Mouse (Mus musculus) heart, embryonic 16.5 days (tissue): ENCODE measurements at regions not wholly inside any gene's neighbourhood (a gene's known extent, or its start where the extent isn't known, plus 50 kb on each side); places are given as distances from the start of the nearest gene placed in this dataset.

Source experiments
- ATAC-seq: fragments of 200-750 bp; cut with Nextera tagmentation; replicated peaks from 2 replicates; pipeline ENCODE4 v1.8.0; 2017; ENCODE audit warnings: moderate number of reproducible peaks; ENCODE audit not compliant: insufficient read depth, low FRiP score; ENCODE audit errors: extremely low read depth
- H3K27ac ChIP-seq: fragments of 300-500 bp; sonication (generic); 2 replicates; pipeline ENCODE4 v1.5.1; 2014; ENCODE audit warnings: mild to moderate bottlenecking, low read length, control low read depth, moderate library complexity
- H3K27me3 ChIP-seq: fragments of 300-500 bp; sonication (generic); 2 replicates; pipeline ENCODE4 v1.6.1; 2014; ENCODE audit warnings: low read length, mixed read lengths; ENCODE audit not compliant: control insufficient read depth, insufficient read depth
- H3K36me3 ChIP-seq: fragments of 300-500 bp; sonication (generic); 2 replicates; pipeline ENCODE4 v1.6.1; 2014; ENCODE audit not compliant: control insufficient read depth, insufficient read depth
- H3K4me1 ChIP-seq: fragments of 300-500 bp; sonication (generic); 2 replicates; pipeline ENCODE4 v1.6.1; 2014; ENCODE audit warnings: low read length, mixed read lengths; ENCODE audit not compliant: control insufficient read depth, insufficient read depth
- H3K4me2 ChIP-seq: fragments of 300-500 bp; sonication (generic); 2 replicates; pipeline ENCODE4 v1.6.1; 2014; ENCODE audit warnings: low read depth, mild to moderate bottlenecking, control low read depth, low read length
- H3K4me3 ChIP-seq: fragments of 300-500 bp; sonication (generic); 2 replicates; pipeline ENCODE4 v1.5.1; 2014; ENCODE audit warnings: mild to moderate bottlenecking, control low read depth, low read length
- H3K9ac ChIP-seq: fragments of 300-500 bp; sonication (generic); 2 replicates; pipeline ENCODE4 v1.6.1; 2014; ENCODE audit warnings: low read length, control low read depth
- H3K9me3 ChIP-seq: fragments of 300-500 bp; sonication (generic); replicated peaks from 2 replicates; pipeline ENCODE4 v1.6.1; 2016; ENCODE audit warnings: low read length; ENCODE audit not compliant: control insufficient read depth
- WGBS: fragments of 180-500 bp; shearing (Covaris S2); extraction: QIAGEN DNeasy Blood & Tissue Kit; methylation state at CpG from one replicate; pipeline ENCODE4 v1.1.7; 2014; 5-methylcytosine and 5-hydroxymethylcytosine counted together

GRCm38 (mm10) chr1:81916840-81917239 lies 316.1 kb upstream of the Gm9747 start:
- 27% methylated on average over 2 of the region's 2 CpGs for WGBS
- no peaks in the 10 kb centered on the region for H3K9me3 ChIP-seq
- H3K27me3 ChIP-seq, result no peaks in the 10 kb centered on the region
- ATAC-seq, result no peak
- H3K36me3 ChIP-seq, result no peaks in the 10 kb centered on the region
- no peak overlapping the region for H3K9ac ChIP-seq
- no peak overlapping the region for H3K4me2 ChIP-seq
- no peak overlapping the region for H3K27ac ChIP-seq
- H3K4me3 ChIP-seq, result no peak overlapping the region
- H3K4me1 ChIP-seq, result 0 out of 2 replicates have a peak, but pooled peaks cover 3% of the 10 kb centered on the region

GRCm38 (mm10) chr1:81927721-81928120 lies 305.2 kb upstream of the Gm9747 start:
- H3K27ac ChIP-seq, result no peak overlapping the region
- no peak overlapping the region for H3K4me3 ChIP-seq
- no peaks in the 10 kb centered on the region for H3K36me3 ChIP-seq
- no peak for ATAC-seq
- H3K4me2 ChIP-seq, result no peak overlapping the region
- H3K9ac ChIP-seq, result no peak overlapping the region
- 72% methylated on average over 5 of the region's 5 CpGs for WGBS
- H3K27me3 ChIP-seq, result no peaks in the 10 kb centered on the region
- no peaks in the 10 kb centered on the region for H3K4me1 ChIP-seq
- H3K9me3 ChIP-seq, result no peaks in the 10 kb centered on the region

- no peaks in the 10 kb centered on the region for H3K4me1 ChIP-seq
- ATAC-seq, result no peak
- H3K9me3 ChIP-seq, result no peaks in the 10 kb centered on the region
- no peak overlapping the region for H3K27ac ChIP-seq
- H3K9ac ChIP-seq, result no peak overlapping the region
- H3K27me3 ChIP-seq, result no peaks in the 10 kb centered on the region
- H3K36me3 ChIP-seq, result no peaks in the 10 kb centered on the region
- H3K4me2 ChIP-seq, result no peak overlapping the region
- H3K4me3 ChIP-seq, result no peak overlapping the region
Measured at GRCm38 (mm10) chr1:81933064-81933463, 299.8 kb upstream of the Gm9747 start.

- Histone ChIP-seq H3K27ac (no peak overlapping the region), H3K4me1 (peaks cover 5% of the 10 kb centered on the region; the same call in 1 of the 2 replicates), H3K9me3 (no peaks in the 10 kb centered on the region), H3K4me2 (no peak overlapping the region), H3K4me3 (no peak overlapping the region), H3K36me3 (no peaks in the 10 kb centered on the region), H3K27me3 (no peaks in the 10 kb centered on the region), H3K9ac (no peak overlapping the region)
- WGBS, result 67% methylated on average over 5 of the region's 5 CpGs
- ATAC-seq, result no peak
Measured at GRCm38 (mm10) chr1:81945236-81945635, 287.7 kb upstream of the Gm9747 start.

GRCm38 (mm10) chr1:81950140-81950550 lies 282.8 kb upstream of the Gm9747 start:
- ATAC-seq, result no peak

GRCm38 (mm10) chr1:81950853-81951252 lies 282.1 kb upstream of the Gm9747 start:
- no peak overlapping the region for H3K4me3 ChIP-seq
- WGBS, result 59% methylated on average over 1 of the region's 1 CpGs
- ATAC-seq, result no peak

More at GRCm38 (mm10) chr1:81950140-81950550, 282.8 kb upstream of the Gm9747 start:
- Histone ChIP-seq H3K27ac (no peak overlapping the region), H3K4me1 (peaks cover 5% of the 10 kb centered on the region; the same call in 1 of the 2 replicates), H3K4me3 (no peak overlapping the region), H3K27me3 (no peaks in the 10 kb centered on the region), H3K9ac (no peak overlapping the region), H3K9me3 (no peaks in the 10 kb centered on the region), H3K36me3 (no peaks in the 10 kb centered on the region), H3K4me2 (no peak overlapping the region)
- WGBS, result 25% methylated on average over 3 of the region's 3 CpGs

GRCm38 (mm10) chr1:81951493-81952011 lies 281.4 kb upstream of the Gm9747 start:
- Histone ChIP-seq H3K4me3 (no peak overlapping the region), H3K4me1 (peaks cover 5% of the 10 kb centered on the region; the same call in 1 of the 2 replicates), H3K27me3 (no peaks in the 10 kb centered on the region), H3K4me2 (no peak overlapping the region), H3K36me3 (no peaks in the 10 kb centered on the region), H3K27ac (no peak overlapping the region), H3K9ac (no peak overlapping the region), H3K9me3 (no peaks in the 10 kb centered on the region)
- WGBS, result 88% methylated on average over 4 of the region's 4 CpGs
- no peak for ATAC-seq

More at GRCm38 (mm10) chr1:81950853-81951252, 282.1 kb upstream of the Gm9747 start:
- Histone ChIP-seq H3K4me2 (no peak overlapping the region), H3K36me3 (no peaks in the 10 kb centered on the region), H3K9me3 (no peaks in the 10 kb centered on the region), H3K4me1 (peaks cover 5% of the 10 kb centered on the region; the same call in 1 of the 2 replicates), H3K9ac (no peak overlapping the region), H3K27me3 (no peaks in the 10 kb centered on the region), H3K27ac (no peak overlapping the region)

GRCm38 (mm10) chr1:81952095-81952494 lies 280.8 kb upstream of the Gm9747 start:
- no peak overlapping the region for H3K27ac ChIP-seq
- no peaks in the 10 kb centered on the region for H3K9me3 ChIP-seq
- H3K4me2 ChIP-seq, result no peak overlapping the region
- 62% methylated on average over 3 of the region's 3 CpGs for WGBS
- no peaks in the 10 kb centered on the region for H3K27me3 ChIP-seq
- H3K4me1 ChIP-seq, result peaks cover 5% of the 10 kb centered on the region; the same call in 1 of the 2 replicates
- H3K36me3 ChIP-seq, result no peaks in the 10 kb centered on the region
- no peak overlapping the region for H3K4me3 ChIP-seq
- no peak overlapping the region for H3K9ac ChIP-seq
- no peak for ATAC-seq

- H3K36me3 ChIP-seq, result no peaks in the 10 kb centered on the region
- no peak for ATAC-seq
- no peak overlapping the region for H3K4me3 ChIP-seq
- H3K4me1 ChIP-seq, result peaks cover 5% of the 10 kb centered on the region; the same call in 1 of the 2 replicates
- H3K9me3 ChIP-seq, result no peaks in the 10 kb centered on the region
- H3K27me3 ChIP-seq, result no peaks in the 10 kb centered on the region
- WGBS, result 83% methylated on average over 2 of the region's 2 CpGs
- no peak overlapping the region for H3K9ac ChIP-seq
- H3K27ac ChIP-seq, result no peak overlapping the region
- no peak overlapping the region for H3K4me2 ChIP-seq
Measured at GRCm38 (mm10) chr1:81954507-81954906, 278.4 kb upstream of the Gm9747 start.
